Comparison of ENCODE assay signal across 26 mouse cellular contexts in genomic region chr17:35100196-35100765, GRCm38 (mm10). TPM values are rescaled to one million over a fixed set of nuclear protein-coding genes. Genes with fewer than 3 reads are reported as not detected.
DNase-seq lines count a peak whose midpoint lies in the region; ATAC-seq and TF ChIP-seq lines count a peak whose summit lies in the region.
"Had no signal": no experiment of that assay in that cellular context is flagged by ENCODE, and none has a peak within 500 bp of the region (broad histone marks: within the 10 kb centered on the region; RNA-seq: fewer than 3 reads in every experiment).

No protein-coding gene starts in this region.

- H3K36me3 ChIP-seq in intestine, embryonic 14.5 days (ENCODE audit: control insufficient read depth, insufficient read depth, low read length) = peaks cover 78% of the 10 kb centered on the region
- peaks cover 29% of the 10 kb centered on the region for H3K36me3 ChIP-seq in intestine, embryonic 16.5 days (ENCODE audit: control insufficient read depth, insufficient read depth, low read length)
- H3K36me3 ChIP-seq in stomach, postnatal 0 days (ENCODE audit: control insufficient read depth, insufficient read depth, low read length) = peaks cover 29% of the 10 kb centered on the region

- no peak overlapping the region for H3K4me3 ChIP-seq in intestine, embryonic 14.5 days (ENCODE audit: low read depth, low read length)
- H3K4me3 ChIP-seq in intestine, embryonic 16.5 days (ENCODE audit: low read length) = no peak overlapping the region
- H3K4me3 ChIP-seq in stomach, postnatal 0 days (ENCODE audit: low read depth, low read length) = no peak overlapping the region
- H3K4me3 ChIP-seq: embryonic facial prominence, embryonic 12.5 days; liver, embryonic 15.5 days; lung, embryonic 15.5 days had no signal

- H3K27me3 ChIP-seq in intestine, embryonic 14.5 days (replicated peaks; ENCODE audit: control insufficient read depth, insufficient read depth, low read length) = no peaks in the 10 kb centered on the region
- H3K27me3 ChIP-seq in intestine, embryonic 16.5 days (replicated peaks; ENCODE audit: control insufficient read depth, insufficient read depth, low read length) = no peaks in the 10 kb centered on the region
- H3K27me3 ChIP-seq in stomach, postnatal 0 days (ENCODE audit: control insufficient read depth, insufficient read depth, low read length) = no peaks in the 10 kb centered on the region
- H3K27me3 ChIP-seq: embryonic facial prominence, embryonic 12.5 days; liver, embryonic 15.5 days; lung, embryonic 15.5 days; megakaryocyte, embryonic 14.5 days had no signal

- no peak overlapping the region for H3K27ac ChIP-seq in intestine, embryonic 14.5 days (ENCODE audit: low read depth)
- peak overlapping the region; percentile 43; the same call in 1 of the 2 replicates for H3K27ac ChIP-seq in intestine, embryonic 16.5 days (ENCODE audit: low read length)
- no peak overlapping the region for H3K27ac ChIP-seq in stomach, postnatal 0 days (replicated peaks)
- H3K27ac ChIP-seq: embryonic facial prominence, embryonic 12.5 days; hindbrain, embryonic 14.5 days; liver, embryonic 15.5 days; lung, embryonic 15.5 days had no signal

- TF ChIP-seq EP300 in stomach, postnatal 0 days (optimal IDR thresholded peaks at IDR 0.05) = no peak

- no peak overlapping the region for H3K9ac ChIP-seq in intestine, embryonic 14.5 days (ENCODE audit: low read length)
- H3K9ac ChIP-seq in intestine, embryonic 16.5 days (ENCODE audit: low read depth, low read length) = no peak overlapping the region; the same call in 1 of the 2 replicates
- H3K9ac ChIP-seq in stomach, postnatal 0 days (ENCODE audit: low read length) = no peak overlapping the region
- H3K9ac ChIP-seq: embryonic facial prominence, embryonic 12.5 days; hindbrain, embryonic 14.5 days; liver, embryonic 15.5 days; lung, embryonic 15.5 days had no signal

- peak; percentile 49 for DNase-seq in kidney, adult 11 months
- no peak for DNase-seq in kidney, adult 9 months
- DNase-seq in intestine, embryonic 14.5 days (ENCODE audit: low spot score) = no peak
- peak; percentile 60 to 78 for DNase-seq in kidney, postnatal 4 days
- no peak for DNase-seq in cerebellum, postnatal 14 days
- no peak for DNase-seq in stomach, postnatal 0 days (ENCODE audit: low spot score)
- DNase-seq: adrenal gland, adult 8-10 months; cerebellum, adult 11-12 months; gastrocnemius, postnatal 36 days; heart, postnatal 10 days; layer of hippocampus, adult 9-11 months; lung, postnatal 36 days; midbrain, embryonic 14.5 days; thymus, postnatal 14 days had no signal

- peaks cover 5% of the 10 kb centered on the region for H3K4me1 ChIP-seq in intestine, embryonic 14.5 days (replicated peaks; ENCODE audit: control insufficient read depth, insufficient read depth, low read length)
- peaks cover 26% of the 10 kb centered on the region for H3K4me1 ChIP-seq in intestine, embryonic 16.5 days (ENCODE audit: control insufficient read depth, insufficient read depth, low read length)
- H3K4me1 ChIP-seq in stomach, postnatal 0 days (replicated peaks; ENCODE audit: control insufficient read depth, insufficient read depth) = no peaks in the 10 kb centered on the region
- H3K4me1 ChIP-seq: embryonic facial prominence, embryonic 12.5 days; lung, embryonic 15.5 days had no signal

- WGBS in intestine, embryonic 14.5 days = 61% methylated on average over 10 of the region's 10 CpGs
- WGBS in intestine, embryonic 16.5 days = 51% methylated on average over 10 of the region's 10 CpGs
- 51% methylated on average over 10 of the region's 10 CpGs for WGBS in stomach, postnatal 0 days

- H3K9me3 ChIP-seq in intestine, embryonic 14.5 days (ENCODE audit: control insufficient read depth, low read length) = no peaks in the 10 kb centered on the region
- H3K9me3 ChIP-seq in intestine, embryonic 16.5 days (ENCODE audit: control insufficient read depth, low read length) = no peaks in the 10 kb centered on the region
- no peaks in the 10 kb centered on the region for H3K9me3 ChIP-seq in stomach, postnatal 0 days (ENCODE audit: control insufficient read depth, low read length)
- H3K9me3 ChIP-seq: embryonic facial prominence, embryonic 12.5 days; liver, embryonic 15.5 days; lung, embryonic 15.5 days; megakaryocyte, embryonic 14.5 days had no signal

- ATAC-seq in intestine, embryonic 14.5 days (replicated peaks; ENCODE audit: low FRiP score, low TSS enrichment, low read depth) = peak; percentile 40
- peak; percentile 67 for ATAC-seq in intestine, embryonic 16.5 days
- no peak for ATAC-seq in stomach, postnatal 0 days (ENCODE audit: low FRiP score, low TSS enrichment)
- ATAC-seq: activated CD4-positive, CD25-positive, alpha-beta regulatory T cell, adult 4 months had no signal

- TF ChIP-seq CTCF in stomach, postnatal 0 days (IDR thresholded peaks at IDR 0.05; ENCODE audit: low read depth) = no peak

- no peak overlapping the region for H3K4me2 ChIP-seq in intestine, embryonic 14.5 days (ENCODE audit: low read length)
- no peak overlapping the region for H3K4me2 ChIP-seq in intestine, embryonic 16.5 days (ENCODE audit: low read depth, low read length)
- no peak overlapping the region for H3K4me2 ChIP-seq in stomach, postnatal 0 days (replicated peaks; ENCODE audit: low read depth)
- H3K4me2 ChIP-seq: embryonic facial prominence, embryonic 12.5 days; hindbrain, embryonic 14.5 days; liver, embryonic 15.5 days; lung, embryonic 15.5 days had no signal

RNA-seq across cellular contexts. Expression of gene Ly6g5c, which starts 7.8 kb away (rescaled TPM):
- not detected in 2 replicates for polyA plus RNA-seq in intestine, embryonic 14.5 days (2014; fragmentation: Nextera tagmentation; extraction: Ambion mirVana)
- not detected in 2 replicates for polyA plus RNA-seq in intestine, embryonic 16.5 days (2015; fragmentation: Nextera tagmentation; extraction: Ambion mirVana)
- not detected in 2 replicates for polyA plus RNA-seq in stomach, postnatal 0 days (2015; fragmentation: Nextera tagmentation; extraction: Ambion mirVana)
- polyA plus RNA-seq: activated CD4-positive, CD25-positive, alpha-beta regulatory T cell, adult 4 months; C2C12; embryonic facial prominence, embryonic 12.5 days; forebrain, embryonic 11.5 days; hindbrain, embryonic 14.5 days; limb, embryonic 14.5 days; liver, embryonic 15.5 days; lung, embryonic 15.5 days; midbrain, embryonic 14.5 days; neural tube, embryonic 11.5 days; spleen, adult 2 months had no signal

RNA-seq across cellular contexts. Expression of gene Abhd16a, which starts 11.2 kb away (rescaled TPM):
- 86.4 and 91.0 TPM in 2 replicates for polyA plus RNA-seq in intestine, embryonic 14.5 days (2014; fragmentation: Nextera tagmentation; extraction: Ambion mirVana)
- polyA plus RNA-seq in intestine, embryonic 16.5 days (2015; fragmentation: Nextera tagmentation; extraction: Ambion mirVana) = 107 and 108 TPM in 2 replicates
- 74.2 and 75.0 TPM in 2 replicates for polyA plus RNA-seq in stomach, postnatal 0 days (2015; fragmentation: Nextera tagmentation; extraction: Ambion mirVana)

RNA-seq across cellular contexts. Expression of gene Ly6g6f, which starts 14.9 kb away (rescaled TPM):
- 0.27 TPM in 1 of 2 replicates, not detected in the other for polyA plus RNA-seq in intestine, embryonic 14.5 days (2014; fragmentation: Nextera tagmentation; extraction: Ambion mirVana)
- 0.16 and 0.23 TPM in 2 replicates for polyA plus RNA-seq in intestine, embryonic 16.5 days (2015; fragmentation: Nextera tagmentation; extraction: Ambion mirVana)
- 0.13 TPM in 1 of 2 replicates, not detected in the other for polyA plus RNA-seq in stomach, postnatal 0 days (2015; fragmentation: Nextera tagmentation; extraction: Ambion mirVana)
- polyA plus RNA-seq: C2C12; midbrain, embryonic 14.5 days had no signal

RNA-seq across cellular contexts. Expression of gene Ly6g5b, which starts 14.9 kb away (rescaled TPM):
- polyA plus RNA-seq in intestine, embryonic 14.5 days (2014; fragmentation: Nextera tagmentation; extraction: Ambion mirVana) = 0.64 and 0.75 TPM in 2 replicates
- 0.56 and 0.66 TPM in 2 replicates for polyA plus RNA-seq in intestine, embryonic 16.5 days (2015; fragmentation: Nextera tagmentation; extraction: Ambion mirVana)
- 0.18 and 0.27 TPM in 2 replicates for polyA plus RNA-seq in stomach, postnatal 0 days (2015; fragmentation: Nextera tagmentation; extraction: Ambion mirVana)

RNA-seq across cellular contexts. Expression of gene Gpank1, which starts 21.0 kb away (rescaled TPM):
- 19.7 and 24.7 TPM in 2 replicates for polyA plus RNA-seq in intestine, embryonic 14.5 days (2014; fragmentation: Nextera tagmentation; extraction: Ambion mirVana)
- polyA plus RNA-seq in intestine, embryonic 16.5 days (2015; fragmentation: Nextera tagmentation; extraction: Ambion mirVana) = 16.8 and 21.3 TPM in 2 replicates
- 11.2 and 11.3 TPM in 2 replicates for polyA plus RNA-seq in stomach, postnatal 0 days (2015; fragmentation: Nextera tagmentation; extraction: Ambion mirVana)

Comparison
In these comparisons a context has a peak if more than half of its experiments do, and no peak if none do; other contexts are left out.
1. DNase-seq: peak in kidney, adult 11 months (single experiment) and kidney, postnatal 4 days (2 of 2); none in kidney, adult 9 months (single experiment), intestine, embryonic 14.5 days (single experiment), cerebellum, postnatal 14 days (0 of 2) and stomach, postnatal 0 days (single experiment).